Mouse (Mus musculus): Measurements from ENCODE around the gene Rbms3. TPM values are rescaled to one million over a fixed set of nuclear protein-coding genes. Genes with fewer than 3 reads are reported as not detected.

Rbms3 gene
- total RNA-seq, 2 experiments from 2014 or later, result 66.4 to 73.5 TPM

GRCm38 (mm10) chr9:116795240-116795955, 834.3 kb downstream of the Rbms3 start:
- no peak for DNase-seq (ENCODE audit: low spot score in 2 of 2)

GRCm38 (mm10) chr9:116791850-116792249, 837.9 kb downstream of the Rbms3 start:
- no peak for DNase-seq (ENCODE audit: low spot score in 2 of 2)

- no peak for DNase-seq (ENCODE audit: low spot score in 2 of 2)
These were observed 843.3 kb downstream of the Rbms3 start for GRCm38 (mm10) chr9:116786136-116787046.

- DNase-seq (ENCODE audit: low spot score in 2 of 2), result no peak
These were observed 857.9 kb downstream of the Rbms3 start for GRCm38 (mm10) chr9:116771820-116772219.

- no peak for DNase-seq (ENCODE audit: low spot score in 2 of 2)
These were observed 860.2 kb downstream of the Rbms3 start for GRCm38 (mm10) chr9:116769358-116770054.

GRCm38 (mm10) chr9:116762395-116763025, 867.2 kb downstream of the Rbms3 start:
- no peak for DNase-seq (ENCODE audit: low spot score in 2 of 2)

GRCm38 (mm10) chr9:116748857-116749584, 880.7 kb downstream of the Rbms3 start:
- no peak for DNase-seq (ENCODE audit: low spot score in 2 of 2)

- no peak for DNase-seq (ENCODE audit: low spot score in 2 of 2)
These were observed 881.4 kb downstream of the Rbms3 start for GRCm38 (mm10) chr9:116748346-116748745.

- no peak for DNase-seq (ENCODE audit: low spot score in 2 of 2)
These were observed 882.8 kb downstream of the Rbms3 start for GRCm38 (mm10) chr9:116746871-116747270.

- no peak for DNase-seq (ENCODE audit: low spot score in 2 of 2)
These were observed 891.9 kb downstream of the Rbms3 start for GRCm38 (mm10) chr9:116737786-116738185.

- no peak for DNase-seq (ENCODE audit: low spot score in 2 of 2)
These were observed 900.5 kb downstream of the Rbms3 start for GRCm38 (mm10) chr9:116729172-116729571.

- no peak for DNase-seq (ENCODE audit: low spot score in 2 of 2)
These were observed 901.1 kb downstream of the Rbms3 start for GRCm38 (mm10) chr9:116728655-116729054.

- no peak for DNase-seq (ENCODE audit: low spot score in 2 of 2)
These were observed 901.6 kb downstream of the Rbms3 start for GRCm38 (mm10) chr9:116728093-116728492.

GRCm38 (mm10) chr9:116724581-116724980, 905.1 kb downstream of the Rbms3 start:
- DNase-seq (ENCODE audit: low spot score in 2 of 2), result no peak

GRCm38 (mm10) chr9:116703119-116703518, 926.6 kb downstream of the Rbms3 start:
- no peak for DNase-seq (ENCODE audit: low spot score in 2 of 2)

GRCm38 (mm10) chr9:116702611-116703010, 927.1 kb downstream of the Rbms3 start:
- no peak for DNase-seq (ENCODE audit: low spot score in 2 of 2)

- DNase-seq (ENCODE audit: low spot score in 2 of 2), result no peak
These were observed 928.1 kb downstream of the Rbms3 start for GRCm38 (mm10) chr9:116701511-116702179.

GRCm38 (mm10) chr9:116688615-116689014, 941.1 kb downstream of the Rbms3 start:
- DNase-seq (ENCODE audit: low spot score in 2 of 2), result no peak

- DNase-seq (ENCODE audit: low spot score in 2 of 2), result no peak
These were observed 952.6 kb downstream of the Rbms3 start for GRCm38 (mm10) chr9:116677142-116677541.

- DNase-seq (ENCODE audit: low spot score in 2 of 2), result peak in 1 of 2 experiments; percentile 40
These were observed 953.3 kb downstream of the Rbms3 start for GRCm38 (mm10) chr9:116676445-116676844.
